Mouse (Mus musculus) cerebellum, adult 9-10 months (tissue): ENCODE results near the gene Scyl3.

Experiments
- DNase-seq: peaks from one replicate; pipeline ENCODE4 v3.0.0; 2022

The Scyl3 gene

DNA sequence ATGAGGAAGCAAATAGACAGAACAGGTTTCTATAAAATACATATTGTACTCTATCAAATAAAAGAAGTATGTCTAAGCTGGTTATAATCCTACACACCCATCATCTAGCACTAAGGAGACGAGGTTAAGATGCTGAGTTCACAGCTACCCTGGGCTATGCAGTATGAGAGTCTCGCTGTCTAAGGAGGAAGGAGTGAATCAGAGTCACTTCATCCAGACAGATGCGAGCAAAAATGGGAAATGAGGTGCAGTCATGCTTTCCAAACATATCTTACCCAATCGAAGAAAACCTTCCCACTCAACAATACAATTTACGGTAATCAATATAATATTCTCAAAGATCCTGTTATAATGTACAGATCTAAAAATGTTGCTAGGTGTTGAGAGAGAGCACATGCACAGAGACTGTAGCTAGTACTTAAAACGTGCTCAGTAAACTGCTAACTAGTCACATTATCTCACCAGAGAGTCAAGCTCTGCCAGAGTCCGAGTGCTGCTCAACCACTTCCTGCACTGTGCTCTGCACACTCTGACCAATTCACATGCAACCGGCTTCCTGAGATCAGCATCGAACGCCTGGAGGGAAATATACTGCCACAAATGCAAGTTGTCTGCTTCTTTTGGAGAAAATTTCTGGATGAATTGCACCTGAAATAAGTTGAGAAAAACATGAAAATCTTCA is 35.2 kb downstream of the Scyl3 start:
- DNase-seq, result no peak

DNA sequence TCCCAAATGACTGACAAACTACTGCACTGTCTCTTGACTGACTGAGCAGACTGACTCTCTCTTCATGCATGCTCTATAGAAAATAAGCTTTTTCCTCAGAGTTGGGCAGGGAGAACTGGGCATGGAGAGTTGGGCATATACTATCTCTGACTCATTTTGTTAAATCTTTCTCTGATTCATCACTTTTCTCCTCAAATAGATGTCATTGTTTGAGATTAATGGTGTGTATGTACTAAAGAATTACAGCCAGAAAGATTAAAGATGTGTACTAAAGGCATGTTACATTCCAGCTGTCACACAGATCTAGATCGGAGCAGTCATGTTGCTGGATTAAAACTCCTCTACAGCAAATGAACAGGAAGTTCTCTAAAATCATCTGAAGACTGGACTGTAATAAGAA is 45.6 kb downstream of the Scyl3 start:
- DNase-seq, result no peak

DNA sequence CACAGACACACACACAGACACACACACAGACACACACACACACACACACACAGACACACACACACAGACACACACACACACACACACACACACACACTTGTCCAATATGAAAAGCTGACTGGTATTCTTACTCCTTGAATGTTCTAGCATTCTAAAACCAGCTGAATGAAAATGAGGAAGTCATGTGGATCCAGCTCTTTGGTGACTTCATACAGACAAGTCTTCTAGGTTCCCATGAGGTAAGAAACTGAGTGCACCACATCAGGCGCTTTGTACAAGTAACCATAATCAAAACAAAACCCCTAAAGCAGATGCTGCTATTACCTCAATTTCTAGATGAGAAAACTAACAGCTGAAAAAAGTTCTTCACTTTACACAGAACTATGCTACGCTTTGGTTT is 46.2 kb downstream of the Scyl3 start:
- no peak for DNase-seq

DNA sequence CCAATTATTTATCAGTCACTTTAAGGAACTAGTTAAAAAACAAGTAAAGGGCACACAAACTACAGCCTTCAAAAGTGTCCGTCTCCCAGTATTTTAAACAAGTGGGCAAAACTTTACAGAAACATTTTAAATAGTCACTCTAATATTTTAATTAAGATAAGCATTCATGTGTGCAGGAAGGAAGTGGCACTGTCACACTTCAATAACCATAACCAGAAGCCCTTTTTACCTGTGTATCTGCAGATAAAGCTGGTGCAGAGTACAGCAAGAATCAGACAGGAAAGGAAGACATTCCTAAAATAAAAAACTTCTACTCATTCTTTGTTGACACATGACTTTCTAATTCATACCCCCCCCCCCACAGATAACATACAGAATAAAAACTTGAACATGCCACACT is 47.6 kb downstream of the Scyl3 start:
- no peak for DNase-seq

DNA sequence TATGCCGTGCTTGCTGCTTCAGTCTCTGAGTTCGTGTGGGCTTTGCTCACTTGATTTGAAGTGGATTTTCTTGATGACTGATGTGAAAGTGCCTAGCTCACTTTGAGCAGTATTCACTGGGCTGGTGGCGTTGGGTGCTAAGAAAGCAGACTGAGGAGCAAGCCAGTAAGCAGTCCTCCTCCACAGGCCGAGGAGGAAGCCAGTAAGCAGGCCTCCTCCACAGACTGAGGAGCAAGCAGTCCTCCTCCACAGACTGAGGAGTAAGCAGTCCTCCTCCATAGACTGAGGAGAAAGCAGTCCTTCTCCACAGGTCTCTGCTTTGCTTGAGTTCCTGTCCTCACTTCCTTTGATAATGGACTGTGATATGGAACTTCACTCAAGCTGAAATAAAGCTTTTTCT is 63.5 kb downstream of the Scyl3 start:
- no peak for DNase-seq

DNA sequence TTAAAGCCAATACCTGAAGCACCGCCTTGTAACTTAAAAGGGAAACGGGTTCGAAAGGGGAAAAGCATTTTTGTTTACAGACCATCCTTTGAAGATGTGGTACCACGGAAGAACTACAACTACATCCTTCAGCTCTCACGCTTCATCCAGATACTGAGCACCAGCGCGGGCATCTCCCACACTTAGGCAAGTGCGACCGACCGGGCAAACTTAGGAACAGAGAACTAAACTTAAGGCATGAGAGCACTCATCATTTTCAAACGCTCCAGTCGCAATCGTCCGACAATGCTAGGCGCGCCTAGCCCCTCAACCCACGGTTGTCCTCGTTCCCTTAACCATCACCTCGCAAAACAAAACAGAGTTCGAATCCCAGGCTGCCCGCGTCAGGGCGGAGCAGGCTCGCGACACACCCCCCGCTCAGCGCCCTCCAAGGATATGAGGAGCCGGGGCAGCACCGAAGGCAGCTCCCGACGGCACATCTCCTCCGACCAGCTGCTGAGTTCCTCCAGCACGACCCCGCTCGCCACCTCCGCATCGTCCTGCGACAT is 65.3 kb downstream of the Scyl3 start:
- no peak for DNase-seq

DNA sequence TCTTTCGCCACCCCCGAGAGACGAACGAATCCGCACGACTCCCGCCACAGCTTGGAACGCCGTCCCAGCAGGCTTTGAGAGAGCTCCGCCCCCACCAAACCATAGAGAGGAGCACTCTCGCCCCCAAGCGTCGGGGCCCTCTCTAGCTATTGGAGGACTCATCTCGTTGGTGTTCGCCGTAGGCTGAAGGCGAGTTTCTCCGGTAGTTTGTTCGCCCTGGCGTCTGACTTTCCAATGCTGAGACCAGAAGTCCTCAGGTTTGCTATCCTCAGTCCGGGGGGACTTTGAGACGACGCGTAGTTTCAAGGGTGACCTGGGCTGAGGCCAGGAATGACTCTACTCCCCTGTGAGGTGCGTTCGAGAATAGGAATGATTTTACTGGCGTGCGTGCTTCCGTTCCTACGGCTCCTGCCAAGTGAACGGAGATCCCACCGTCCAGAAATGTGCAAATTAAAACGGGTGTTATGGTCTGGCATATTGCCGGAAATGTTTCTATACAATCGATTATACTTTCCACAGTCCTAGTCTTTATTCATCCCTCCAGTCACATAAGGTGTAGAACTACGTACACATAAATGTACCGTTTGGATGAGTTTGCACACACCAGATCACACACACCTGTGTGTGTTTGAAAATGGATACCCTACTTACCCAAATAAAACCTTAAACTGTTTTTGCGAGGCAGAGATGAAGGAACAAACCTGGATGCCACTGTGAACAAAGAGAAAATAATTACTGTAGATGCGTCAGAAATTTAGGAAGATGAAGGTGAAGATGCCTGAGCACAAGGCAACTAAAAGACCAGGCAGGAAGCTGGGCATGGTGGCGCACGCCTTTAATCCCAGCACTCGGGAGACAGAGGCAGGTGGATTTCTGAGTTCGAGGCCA is 66.1 kb downstream of the Scyl3 start, which contains the start of the genes BC055324 and Mettl18:
BC055324 (minus strand) TSS at position 76 of the 888 bp plus-strand sequence.
Mettl18 (plus strand) TSS at position 169 of the 888 bp plus-strand sequence.
- peak; percentile 90 for DNase-seq

DNA sequence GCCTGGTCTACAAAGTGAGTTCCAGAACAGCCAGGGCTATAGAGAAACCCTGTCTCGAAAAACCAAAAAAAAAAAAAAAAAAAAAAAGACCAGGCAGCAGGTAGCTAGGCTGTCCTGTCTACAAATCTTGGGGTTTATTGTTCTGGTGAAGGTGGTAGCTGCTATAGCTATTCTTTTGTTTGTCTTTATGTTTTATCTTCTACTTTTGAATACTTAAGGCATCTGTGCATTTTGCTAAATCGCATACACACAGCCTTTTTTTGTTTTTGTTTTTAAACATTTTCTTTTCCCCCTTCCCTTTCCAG is 66.7 kb downstream of the Scyl3 start:
- DNase-seq, result no peak

DNA sequence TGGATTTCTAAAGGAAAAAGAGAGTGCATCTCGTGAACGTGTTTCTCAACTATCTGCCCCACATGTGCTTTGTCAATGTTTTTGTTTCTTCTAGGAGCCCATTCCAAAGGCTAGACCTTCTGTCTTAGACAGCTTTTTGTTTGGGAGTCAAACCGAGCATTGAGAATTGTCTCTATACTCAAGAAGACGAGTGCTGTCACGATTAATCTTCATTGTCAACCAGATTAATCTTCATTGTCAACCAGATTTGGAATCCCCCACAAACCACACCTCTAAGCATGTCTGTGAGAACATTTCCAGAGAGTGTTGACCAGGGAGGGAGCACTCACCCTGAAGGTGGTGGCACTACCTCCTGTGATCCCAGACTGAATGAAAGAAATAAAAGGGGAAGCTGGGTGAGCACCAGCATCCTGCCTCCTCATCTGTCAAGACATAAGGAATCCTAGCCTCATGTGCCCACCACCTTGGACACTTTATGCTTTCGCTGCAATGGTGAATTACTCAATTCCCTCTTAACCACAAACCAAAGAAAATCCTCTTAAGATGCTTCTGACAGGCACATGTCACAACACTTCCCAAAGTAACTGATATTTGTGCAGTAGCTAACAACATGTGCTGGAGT is 73.0 kb downstream of the Scyl3 start:
- DNase-seq, result no peak

DNA sequence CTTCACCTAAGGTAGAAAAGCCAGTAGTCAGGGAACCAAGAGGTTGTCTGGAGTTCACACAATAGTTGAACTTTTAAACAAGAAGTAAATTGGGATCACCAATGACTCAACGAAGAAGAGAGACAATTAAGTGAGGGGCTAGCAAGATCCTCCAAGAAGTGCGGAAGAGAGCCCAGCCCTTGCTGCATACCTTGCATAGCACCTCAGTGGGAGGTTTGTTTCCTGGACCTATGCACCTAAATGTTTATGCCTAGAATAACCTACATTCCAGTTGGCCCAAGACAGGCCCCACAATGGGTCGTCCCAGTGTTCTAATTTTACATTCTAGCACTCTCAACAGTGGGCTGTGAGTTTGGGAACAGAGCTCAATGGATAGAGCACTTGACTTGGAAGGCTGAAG is 75.4 kb downstream of the Scyl3 start:
- DNase-seq, result no peak
